Mouse (Mus musculus) erythroblast, embryonic 14.5 days (primary cell): ENCODE data around the gene Hrk.

Experiments used
- GATA1 ChIP-seq: IDR thresholded peaks from 2 replicates; pipeline ENCODE4 v1.6.1; 2012; ENCODE audit warnings: low read length, inconsistent platforms, mixed read lengths
- TAL1 ChIP-seq: IDR thresholded peaks from 3 replicates; pipeline ENCODE4 v1.6.1; 2012; ENCODE audit warnings: low read length, inconsistent platforms, mixed read lengths

- TF ChIP-seq GATA1 (no peak), TAL1 (no peak)
Measured at GRCm38 (mm10) chr5:118165462-118165861, 1.0 kb downstream of the Hrk start.
